Mouse (Mus musculus) heart, embryonic 11.5 days (tissue): ENCODE measurements at regions not wholly inside any gene's neighbourhood (a gene's known extent, or its start where the extent isn't known, plus 50 kb on each side); places are given as distances from the start of the nearest gene placed in this dataset.

Source experiments
- ATAC-seq: fragments of 200-750 bp; cut with Nextera tagmentation; replicated peaks from 2 replicates; pipeline ENCODE4 v1.8.0; 2017; ENCODE audit warnings: moderate library complexity; ENCODE audit not compliant: insufficient number of reproducible peaks, low FRiP score, low TSS enrichment
- H3K27ac ChIP-seq: fragments of 300-500 bp; sonication (generic); 2 replicates; pipeline ENCODE4 v1.5.1; 2014; ENCODE audit warnings: mild to moderate bottlenecking, low read depth, low read length
- H3K27me3 ChIP-seq: fragments of 300-500 bp; sonication (generic); 2 replicates; pipeline ENCODE4 v1.6.1; 2014; ENCODE audit warnings: mild to moderate bottlenecking, low read length, mixed read lengths; ENCODE audit not compliant: control insufficient read depth, insufficient read depth
- H3K36me3 ChIP-seq: fragments of 300-500 bp; sonication (generic); 2 replicates; pipeline ENCODE4 v1.6.1; 2014; ENCODE audit warnings: mild to moderate bottlenecking, low read length, moderate library complexity, mixed read lengths; ENCODE audit not compliant: control insufficient read depth, insufficient read depth
- H3K4me1 ChIP-seq: fragments of 300-500 bp; sonication (generic); 2 replicates; pipeline ENCODE4 v1.6.1; 2014; ENCODE audit warnings: low read length; ENCODE audit not compliant: control insufficient read depth, insufficient read depth
- H3K4me2 ChIP-seq: fragments of 300-500 bp; sonication (generic); 2 replicates; pipeline ENCODE4 v1.6.1; 2014; ENCODE audit warnings: mild to moderate bottlenecking, moderate library complexity
- H3K4me3 ChIP-seq: fragments of 300-500 bp; sonication (generic); 2 replicates; pipeline ENCODE4 v1.5.1; 2014; ENCODE audit warnings: low read depth, low read length
- H3K9ac ChIP-seq: fragments of 300-500 bp; sonication (generic); 2 replicates; pipeline ENCODE4 v1.6.1; 2014; ENCODE audit warnings: mild to moderate bottlenecking, low read depth, low read length, moderate library complexity
- H3K9me3 ChIP-seq: fragments of 300-500 bp; sonication (generic); replicated peaks from 2 replicates; pipeline ENCODE4 v1.6.1; 2016; ENCODE audit warnings: low read length; ENCODE audit not compliant: control insufficient read depth
- WGBS: fragments of 180-500 bp; shearing (Covaris S2); extraction: QIAGEN DNeasy Blood & Tissue Kit; methylation state at CpG from one replicate; pipeline ENCODE4 v1.1.7; 2014; ENCODE audit not compliant: insufficient replicate concordance; 5-methylcytosine and 5-hydroxymethylcytosine counted together

DNA sequence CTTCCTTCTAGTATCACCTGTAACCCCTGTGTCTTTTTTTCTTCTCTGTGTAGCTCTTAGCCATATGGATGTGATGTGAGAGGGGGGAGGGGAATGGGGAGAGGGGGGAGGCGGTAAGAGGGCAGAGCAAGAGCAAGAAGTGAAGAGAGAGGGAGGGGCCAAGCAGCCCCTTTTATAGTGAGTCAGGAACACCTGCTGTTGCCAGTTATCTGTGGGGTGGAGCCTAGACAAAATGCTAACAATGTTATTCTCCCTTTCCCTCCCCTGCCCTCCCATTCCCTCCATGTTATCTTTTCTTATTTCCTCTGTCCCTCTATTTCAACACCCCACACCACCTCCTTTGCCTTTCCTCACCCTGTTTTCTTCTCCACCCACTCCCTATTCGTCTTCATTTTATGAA, 387.6 kb upstream of the Prkcq start:
- 39% methylated on average over 1 of the region's 2 CpGs for WGBS
- no peaks in the 10 kb centered on the region for H3K9me3 ChIP-seq
- no peak overlapping the region for H3K27ac ChIP-seq
- no peak for ATAC-seq
- H3K4me3 ChIP-seq, result no peak overlapping the region
- no peaks in the 10 kb centered on the region for H3K36me3 ChIP-seq
- H3K4me2 ChIP-seq, result no peak overlapping the region
- H3K9ac ChIP-seq, result no peak overlapping the region
- 0 out of 2 replicates have a peak, but pooled peaks cover 2% of the 10 kb centered on the region for H3K27me3 ChIP-seq
- no peaks in the 10 kb centered on the region for H3K4me1 ChIP-seq

DNA sequence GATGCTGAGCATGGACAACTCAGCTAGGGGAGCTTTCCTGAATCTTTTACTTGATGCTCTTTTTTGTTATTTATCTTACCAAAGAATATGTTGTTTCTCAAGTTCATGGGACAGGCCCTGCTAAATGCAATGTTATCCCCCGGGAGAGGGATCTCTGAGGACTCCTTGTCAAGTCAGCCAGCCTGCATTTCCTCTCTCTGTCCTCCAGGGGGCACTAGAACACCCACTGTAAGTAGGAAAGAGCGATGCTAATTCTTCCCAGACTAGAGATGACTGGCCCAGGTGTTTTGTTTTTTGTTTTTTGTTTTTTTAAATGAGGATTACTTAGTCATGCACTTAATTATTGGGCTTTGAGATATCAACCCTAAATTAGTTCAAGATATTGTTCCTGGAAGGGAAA, 386.8 kb upstream of the Prkcq start:
- Histone ChIP-seq H3K27ac (no peak overlapping the region), H3K9me3 (no peaks in the 10 kb centered on the region), H3K4me1 (no peaks in the 10 kb centered on the region), H3K4me2 (no peak overlapping the region), H3K27me3 (0 out of 2 replicates have a peak, but pooled peaks cover 2% of the 10 kb centered on the region), H3K36me3 (no peaks in the 10 kb centered on the region), H3K4me3 (no peak overlapping the region), H3K9ac (no peak overlapping the region)
- 23% methylated on average over 2 of the region's 2 CpGs for WGBS
- ATAC-seq, result no peak

GRCm38 (mm10) chr2:10788509-10788908, 383.4 kb upstream of the Prkcq start:
- Histone ChIP-seq H3K4me3 (no peak overlapping the region), H3K9me3 (no peaks in the 10 kb centered on the region), H3K27ac (no peak overlapping the region), H3K36me3 (no peaks in the 10 kb centered on the region), H3K4me2 (no peak overlapping the region), H3K9ac (no peak overlapping the region), H3K27me3 (0 out of 2 replicates have a peak, but pooled peaks cover 2% of the 10 kb centered on the region), H3K4me1 (no peaks in the 10 kb centered on the region)
- 42% methylated on average over 1 of the region's 1 CpGs for WGBS
- no peak for ATAC-seq

GRCm38 (mm10) chr2:10791233-10791632, 380.7 kb upstream of the Prkcq start:
- no peak overlapping the region for H3K4me2 ChIP-seq
- H3K9ac ChIP-seq, result no peak overlapping the region
- no peak for ATAC-seq
- no peak overlapping the region for H3K27ac ChIP-seq
- no peak overlapping the region for H3K4me3 ChIP-seq
- no peaks in the 10 kb centered on the region for H3K27me3 ChIP-seq
- H3K36me3 ChIP-seq, result no peaks in the 10 kb centered on the region
- no peaks in the 10 kb centered on the region for H3K4me1 ChIP-seq
- no peaks in the 10 kb centered on the region for H3K9me3 ChIP-seq

DNA sequence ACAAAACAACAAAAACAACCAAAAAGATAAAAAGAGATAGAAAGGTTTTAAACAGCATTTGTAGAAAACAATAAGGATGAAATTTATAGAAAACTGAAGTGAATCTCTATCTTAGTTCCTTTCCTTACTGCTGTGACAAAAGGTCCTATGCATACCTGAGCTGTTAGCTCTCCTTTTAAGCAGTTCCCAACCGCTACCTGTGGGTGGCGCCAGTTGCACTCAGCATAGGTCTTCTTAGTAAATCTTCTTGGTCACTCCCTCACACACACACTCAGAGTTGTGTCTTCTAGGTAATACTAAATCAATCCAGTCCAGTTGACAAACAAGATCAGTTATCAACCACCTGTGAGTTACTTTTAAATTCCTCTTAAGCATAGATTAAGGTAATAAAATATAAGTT, 355.5 kb upstream of the Prkcq start:
- Histone ChIP-seq H3K4me3 (no peak overlapping the region), H3K9ac (no peak overlapping the region), H3K36me3 (no peaks in the 10 kb centered on the region), H3K4me2 (no peak overlapping the region), H3K27me3 (no peaks in the 10 kb centered on the region), H3K9me3 (no peaks in the 10 kb centered on the region), H3K27ac (no peak overlapping the region), H3K4me1 (no peaks in the 10 kb centered on the region)
- ATAC-seq, result no peak
- WGBS, result 23% methylated on average over 2 of the region's 2 CpGs

DNA sequence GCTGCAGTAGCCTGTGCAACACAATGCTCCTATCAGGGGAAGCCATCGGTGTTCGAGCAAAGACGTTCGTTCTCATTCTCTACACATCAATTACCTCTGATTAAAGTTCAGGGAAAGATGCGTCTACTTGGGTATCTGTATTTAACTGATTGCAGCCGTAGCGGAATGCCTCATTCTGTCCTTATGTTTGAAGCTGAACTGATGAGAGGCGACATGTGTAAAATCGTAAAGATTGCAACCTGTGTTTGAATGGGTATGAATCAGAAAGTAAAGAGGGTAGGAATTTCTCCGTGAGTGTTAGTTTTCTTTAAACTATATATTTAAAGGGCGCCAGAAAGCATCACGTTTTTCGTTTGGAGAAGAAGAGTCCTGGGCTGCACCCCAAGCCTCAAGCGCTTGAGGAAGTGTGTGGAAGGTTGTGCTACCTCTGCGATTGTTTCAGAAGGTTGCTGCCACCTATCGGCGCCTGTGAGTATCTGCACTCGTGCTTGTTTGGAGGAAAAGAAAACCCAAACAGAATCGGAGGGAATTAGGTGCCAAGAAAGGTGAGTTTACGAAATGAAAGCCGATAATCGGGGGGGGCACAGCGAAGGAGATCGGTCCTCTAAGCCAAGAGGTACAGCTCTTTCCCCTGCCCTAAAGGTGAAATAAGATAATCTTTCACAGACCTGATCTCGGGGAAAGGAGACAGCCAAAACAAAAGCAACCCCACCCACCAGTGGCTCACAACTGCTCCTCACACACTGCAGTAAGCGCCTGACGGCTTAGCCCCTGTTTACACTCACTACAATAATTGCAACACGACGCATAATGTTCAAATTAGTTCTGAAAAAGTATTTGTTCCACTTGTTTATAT, 346.4 kb upstream of the Prkcq start:
- no peak for ATAC-seq
- Histone ChIP-seq H3K4me1 (no peaks in the 10 kb centered on the region), H3K4me2 (peak overlapping the region; percentile 63), H3K27ac (no peak overlapping the region), H3K4me3 (peak overlapping the region; percentile 47), H3K27me3 (no peaks in the 10 kb centered on the region), H3K9ac (peak overlapping the region; percentile 69), H3K9me3 (no peaks in the 10 kb centered on the region), H3K36me3 (no peaks in the 10 kb centered on the region)
- 33% methylated on average over 29 of the region's 29 CpGs for WGBS

DNA sequence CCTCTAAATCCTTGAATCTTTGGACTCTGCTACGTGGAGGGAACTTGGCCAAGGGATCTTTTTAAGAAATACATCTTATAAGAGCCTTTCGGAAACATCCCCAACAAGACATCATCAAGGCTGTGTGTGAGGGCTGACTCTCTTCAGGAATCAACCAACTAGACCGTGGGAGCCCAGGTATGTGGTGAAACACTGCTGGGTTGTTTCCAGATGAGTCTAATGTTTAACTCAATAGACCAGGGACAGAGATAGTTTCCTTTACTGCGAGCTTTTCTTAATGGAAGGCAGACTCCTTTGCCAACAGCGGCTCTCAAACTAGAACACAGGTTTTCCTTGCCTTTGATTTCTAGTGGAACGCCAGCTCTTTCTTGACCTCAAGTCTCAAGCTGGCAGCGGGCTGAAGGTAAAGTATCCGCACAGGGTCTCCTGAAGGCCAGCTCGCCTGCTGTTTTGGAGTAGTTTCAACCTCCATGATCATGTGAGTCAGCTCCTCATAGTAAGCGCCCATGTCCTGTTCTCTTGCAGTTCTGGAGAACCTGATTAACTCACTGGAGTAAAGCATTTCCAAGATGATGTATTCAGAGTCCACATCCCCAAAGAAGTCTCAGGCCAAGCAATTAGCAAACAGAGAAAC, 345.7 kb upstream of the Prkcq start:
- WGBS, result 76% methylated on average over 10 of the region's 10 CpGs
- Histone ChIP-seq H3K36me3 (no peaks in the 10 kb centered on the region), H3K9ac (no peak overlapping the region; the same call in 1 of the 2 replicates), H3K27ac (no peak overlapping the region), H3K4me2 (peak overlapping the region; percentile 63), H3K4me1 (no peaks in the 10 kb centered on the region), H3K4me3 (no peak overlapping the region; the same call in 1 of the 2 replicates), H3K27me3 (no peaks in the 10 kb centered on the region), H3K9me3 (no peaks in the 10 kb centered on the region)
- no peak for ATAC-seq

DNA sequence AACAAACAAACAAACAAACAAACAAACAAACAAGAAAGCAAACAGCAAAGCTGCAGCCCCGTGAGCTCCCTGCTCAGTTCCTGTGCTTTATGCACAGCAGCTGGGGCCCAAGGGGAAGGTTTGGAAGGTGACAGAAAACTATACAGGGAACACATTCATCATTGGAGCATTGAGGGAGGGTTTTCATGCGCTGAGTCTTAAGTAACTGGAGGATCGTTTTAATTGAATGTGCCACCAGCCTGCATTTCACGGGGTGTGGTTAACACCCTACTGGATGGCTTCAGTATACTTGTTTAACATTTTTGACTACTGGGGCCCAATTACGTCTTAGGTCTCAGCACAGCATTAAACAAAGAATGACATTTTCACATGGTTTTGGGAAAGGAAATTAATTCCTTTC, 331.9 kb upstream of the Prkcq start:
- Histone ChIP-seq H3K27ac (no peak overlapping the region), H3K9me3 (no peaks in the 10 kb centered on the region), H3K4me3 (no peak overlapping the region), H3K27me3 (no peaks in the 10 kb centered on the region), H3K4me1 (no peaks in the 10 kb centered on the region), H3K9ac (no peak overlapping the region), H3K36me3 (no peaks in the 10 kb centered on the region), H3K4me2 (no peak overlapping the region)
- ATAC-seq, result no peak
- WGBS, result 66% methylated on average over 5 of the region's 5 CpGs
